Mouse (Mus musculus) midbrain, embryonic 16.5 days (tissue): Measurements from ENCODE around the gene Plekha1. TPM values are rescaled to one million over a fixed set of nuclear protein-coding genes. Genes with fewer than 3 reads are reported as not detected.

ENCODE experiments used
- ATAC-seq: fragments of 200-750 bp; cut with Nextera tagmentation; 2 replicates; pipeline ENCODE4 v1.8.0; 2017; ENCODE audit warnings: moderate TSS enrichment
- H3K27ac ChIP-seq: fragments of 300-500 bp; sonication (generic); 2 replicates; pipeline ENCODE4 v1.5.1; 2014; ENCODE audit warnings: mild to moderate bottlenecking, low read length, mixed read lengths
- H3K27me3 ChIP-seq: fragments of 300-500 bp; sonication (generic); 2 replicates; pipeline ENCODE4 v1.6.1; 2014; ENCODE audit warnings: low read depth, low read length, mixed read lengths; ENCODE audit not compliant: control insufficient read depth, insufficient read depth
- H3K36me3 ChIP-seq: fragments of 300-500 bp; sonication (generic); 2 replicates; pipeline ENCODE4 v1.6.1; 2014; ENCODE audit warnings: mild to moderate bottlenecking, low read length, moderate library complexity, mixed read lengths; ENCODE audit not compliant: control insufficient read depth, insufficient read depth
- H3K4me1 ChIP-seq: fragments of 300-500 bp; sonication (generic); 2 replicates; pipeline ENCODE4 v1.6.1; 2014; ENCODE audit warnings: mild to moderate bottlenecking, low read length, mixed read lengths; ENCODE audit not compliant: control insufficient read depth, insufficient read depth
- H3K4me2 ChIP-seq: fragments of 300-500 bp; sonication (generic); 2 replicates; pipeline ENCODE4 v1.6.1; 2014; ENCODE audit warnings: mild to moderate bottlenecking, low read length, mixed read lengths
- H3K4me3 ChIP-seq: fragments of 300-500 bp; sonication (generic); 2 replicates; pipeline ENCODE4 v1.5.1; 2014; ENCODE audit warnings: low read depth, mild to moderate bottlenecking, low read length, moderate library complexity, mixed read lengths
- H3K9ac ChIP-seq: fragments of 300-500 bp; sonication (generic); 2 replicates; pipeline ENCODE4 v1.6.1; 2014; ENCODE audit warnings: low read depth, low read length, mixed read lengths
- H3K9me3 ChIP-seq: fragments of 300-500 bp; sonication (generic); replicated peaks from 2 replicates; pipeline ENCODE4 v1.6.1; 2014; ENCODE audit warnings: mild to moderate bottlenecking, low read length, mixed read lengths; ENCODE audit not compliant: control insufficient read depth, poor library complexity, severe bottlenecking
- WGBS: fragments of 180-500 bp; shearing (Covaris S2); extraction: QIAGEN DNeasy Blood & Tissue Kit; methylation state at CpG from one replicate; pipeline ENCODE4 v1.1.7; 2014; 5-methylcytosine and 5-hydroxymethylcytosine counted together
- polyA plus RNA-seq: library from polyadenylated mRNA; unstranded; fragments of >200 nt; fragmentation: Nextera tagmentation; extraction: Ambion mirVana; gene quantifications from 2 replicates; pipeline ENCODE4 v1.2.1, GENCODE M21; 2015

The Plekha1 gene
- polyA plus RNA-seq, 1 experiment from 2014 or later = 66.1 TPM

DNA sequence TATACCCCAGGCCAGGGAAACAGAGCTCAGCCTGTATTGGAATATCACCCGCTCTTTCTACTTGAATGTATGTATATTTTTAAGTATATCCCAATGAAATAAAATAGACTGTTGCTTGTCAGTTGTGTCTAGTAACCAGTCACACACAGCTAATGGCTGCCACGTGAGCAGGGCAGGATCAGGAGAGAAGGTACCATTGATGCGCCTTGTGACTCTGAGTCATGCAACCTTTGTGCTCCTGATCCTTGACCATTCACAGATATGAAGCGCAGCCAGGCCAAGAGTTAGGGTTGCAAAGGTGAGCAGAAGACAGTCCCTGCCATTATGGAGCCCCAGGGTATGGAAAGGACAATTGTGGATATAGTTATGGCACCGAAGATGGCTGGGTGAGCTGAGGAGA, 34.0 kb upstream of the Plekha1 start:
- Histone ChIP-seq H3K27ac (no peak overlapping the region), H3K4me3 (no peak overlapping the region), H3K36me3 (no peaks in the 10 kb centered on the region), H3K4me1 (peaks cover 11% of the 10 kb centered on the region), H3K9ac (no peak overlapping the region), H3K4me2 (no peak overlapping the region), H3K27me3 (no peaks in the 10 kb centered on the region), H3K9me3 (no peaks in the 10 kb centered on the region)
- WGBS = 88% methylated on average over 5 of the region's 5 CpGs
- ATAC-seq = no peak

DNA sequence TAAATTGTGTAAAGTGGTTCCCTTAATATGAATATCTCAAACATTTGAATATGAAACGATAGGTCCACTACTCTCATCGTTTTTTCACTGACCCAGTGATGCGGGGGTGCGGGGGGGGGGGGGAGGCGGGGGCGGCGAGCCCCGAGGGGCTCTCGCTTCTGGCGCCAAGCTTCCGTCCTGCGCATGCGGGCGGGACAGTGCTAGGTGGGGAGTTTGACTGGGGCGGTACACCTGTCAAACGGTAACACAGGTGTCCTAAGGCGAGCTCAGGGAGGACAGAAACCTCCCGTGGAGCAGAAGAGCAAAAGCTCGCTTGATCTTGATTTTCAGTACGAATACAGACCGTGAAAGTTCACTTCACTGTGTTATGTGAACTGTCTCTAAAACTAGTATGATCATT, 31.3 kb upstream of the Plekha1 start:
- peaks cover 18% of the 10 kb centered on the region for H3K4me1 ChIP-seq
- no peak overlapping the region for H3K27ac ChIP-seq
- no peak overlapping the region for H3K9ac ChIP-seq
- H3K9me3 ChIP-seq = no peaks in the 10 kb centered on the region
- peak; percentile 93 for ATAC-seq
- 0 out of 2 replicates have a peak overlapping the region, but pooled peaks have one; percentile 1 for H3K4me2 ChIP-seq
- H3K27me3 ChIP-seq = no peaks in the 10 kb centered on the region
- H3K36me3 ChIP-seq = no peaks in the 10 kb centered on the region
- 12% methylated on average over 20 of the region's 21 CpGs for WGBS
- no peak overlapping the region for H3K4me3 ChIP-seq

DNA sequence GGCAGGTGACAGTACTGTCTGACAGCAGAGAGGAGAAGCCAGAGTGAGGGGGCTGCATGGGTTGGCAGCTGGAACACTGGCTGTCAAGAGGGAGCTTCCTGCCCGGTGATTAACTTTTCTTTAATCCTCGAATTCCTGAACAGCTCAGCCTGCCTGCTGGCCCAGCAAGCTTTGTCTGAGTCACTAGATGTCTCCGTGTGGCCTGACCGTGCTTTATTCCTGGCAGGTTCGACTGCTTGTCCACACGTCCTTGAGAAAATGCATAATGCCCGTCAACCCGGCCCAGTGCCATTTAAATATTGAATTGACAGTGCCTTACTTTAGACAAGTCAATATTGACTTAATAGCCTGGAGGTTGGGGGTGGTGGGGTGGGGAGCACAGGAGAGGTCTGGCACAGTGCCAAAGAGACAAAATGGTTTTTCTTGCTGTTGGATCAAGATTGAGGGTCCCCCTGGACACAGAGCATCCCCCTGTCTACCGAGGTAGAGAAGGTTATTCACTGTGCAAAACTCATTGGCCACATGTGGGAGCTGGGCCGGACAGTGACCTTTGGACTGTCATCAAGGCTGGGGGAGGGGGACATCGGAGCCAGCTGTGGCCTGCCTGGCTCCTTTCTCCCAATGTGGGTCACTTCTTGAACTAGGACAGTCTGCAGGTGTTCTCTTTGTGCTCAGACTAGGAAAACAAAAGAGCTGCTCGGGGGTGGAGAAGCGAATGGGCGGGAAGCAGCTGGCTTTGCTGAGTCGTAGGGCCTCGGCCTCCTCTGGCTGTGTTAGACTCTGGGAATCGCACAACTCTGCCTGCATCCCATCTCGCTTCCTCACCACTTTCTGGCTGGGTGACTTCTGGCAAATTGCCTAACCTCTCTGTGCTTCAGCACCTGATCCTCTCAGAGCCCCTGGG, 30.3 kb upstream of the Plekha1 start:
- Histone ChIP-seq H3K27ac (no peak overlapping the region), H3K4me1 (peaks cover 18% of the 10 kb centered on the region), H3K36me3 (no peaks in the 10 kb centered on the region), H3K27me3 (no peaks in the 10 kb centered on the region), H3K4me3 (no peak overlapping the region), H3K9me3 (no peaks in the 10 kb centered on the region), H3K9ac (no peak overlapping the region), H3K4me2 (0 out of 2 replicates have a peak overlapping the region, but pooled peaks have one; percentile 4)
- WGBS = 6% methylated on average over 18 of the region's 18 CpGs
- no peak for ATAC-seq

DNA sequence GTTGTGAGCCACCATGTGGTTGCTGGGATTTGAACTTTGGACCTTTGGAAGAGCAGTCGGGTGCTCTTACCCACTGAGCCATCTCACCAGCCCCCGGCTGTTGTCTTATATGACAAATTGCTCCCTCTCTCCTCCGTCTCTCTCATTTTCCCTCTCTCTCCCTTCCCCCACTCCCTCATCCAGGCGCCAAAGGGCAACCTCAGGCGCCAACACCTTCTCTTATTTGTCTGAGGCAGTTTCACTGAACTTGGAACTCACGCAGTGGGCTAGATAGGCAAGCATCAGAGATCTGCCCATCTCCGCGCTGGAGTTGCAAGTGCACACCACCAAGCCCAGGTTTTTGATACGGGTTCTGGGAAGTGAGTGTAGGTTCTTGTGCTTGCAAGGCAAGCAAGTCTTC, 29.5 kb upstream of the Plekha1 start:
- no peak for ATAC-seq
- Histone ChIP-seq H3K27ac (no peak overlapping the region), H3K9me3 (no peaks in the 10 kb centered on the region), H3K9ac (no peak overlapping the region), H3K36me3 (no peaks in the 10 kb centered on the region), H3K4me2 (no peak overlapping the region), H3K27me3 (no peaks in the 10 kb centered on the region), H3K4me3 (no peak overlapping the region), H3K4me1 (peaks cover 18% of the 10 kb centered on the region)
- WGBS = 76% methylated on average over 9 of the region's 9 CpGs

DNA sequence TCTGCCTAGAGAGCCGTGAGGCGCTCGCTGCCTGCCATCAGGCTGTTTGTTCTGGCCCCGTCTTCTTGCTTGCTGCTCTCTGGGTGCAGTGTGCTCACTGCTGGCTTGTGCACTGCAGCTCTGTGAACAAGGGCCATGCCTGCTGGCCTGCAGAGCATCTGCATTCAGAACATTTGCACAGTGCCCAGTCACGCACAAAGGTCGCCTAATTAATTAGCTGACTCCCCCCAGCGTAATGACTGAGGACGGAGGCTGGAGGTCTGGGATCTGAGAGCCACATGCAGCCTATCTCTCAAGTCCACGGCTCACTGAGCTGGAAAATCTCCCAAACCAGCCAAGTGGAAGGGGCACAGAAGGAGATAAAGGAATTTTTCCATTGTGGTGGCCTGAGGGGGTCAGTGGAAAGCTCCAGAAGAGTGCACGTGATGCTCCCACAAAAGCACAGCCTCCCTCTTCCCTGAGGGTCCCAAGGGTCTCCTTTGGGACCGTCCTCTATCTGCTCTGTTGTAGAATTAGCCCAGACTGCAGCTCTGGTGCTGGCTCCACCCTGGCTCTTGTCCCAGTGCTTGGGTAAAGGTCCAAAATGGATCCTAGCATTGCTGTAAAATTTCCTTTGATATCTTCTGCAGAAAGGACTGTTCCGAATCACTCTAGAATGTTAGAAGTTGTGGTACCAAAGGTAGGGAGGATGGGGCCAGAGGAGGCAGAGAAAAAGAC, 27.5 kb upstream of the Plekha1 start:
- no peaks in the 10 kb centered on the region for H3K27me3 ChIP-seq
- H3K36me3 ChIP-seq = no peaks in the 10 kb centered on the region
- ATAC-seq = peak; percentile 88
- H3K9ac ChIP-seq = no peak overlapping the region
- peaks cover 18% of the 10 kb centered on the region for H3K4me1 ChIP-seq
- 9% methylated on average over 12 of the region's 12 CpGs for WGBS
- no peak overlapping the region for H3K4me2 ChIP-seq
- H3K4me3 ChIP-seq = no peak overlapping the region
- H3K27ac ChIP-seq = peak overlapping the region; percentile 28; the same call in 1 of the 2 replicates
- H3K9me3 ChIP-seq = no peaks in the 10 kb centered on the region

DNA sequence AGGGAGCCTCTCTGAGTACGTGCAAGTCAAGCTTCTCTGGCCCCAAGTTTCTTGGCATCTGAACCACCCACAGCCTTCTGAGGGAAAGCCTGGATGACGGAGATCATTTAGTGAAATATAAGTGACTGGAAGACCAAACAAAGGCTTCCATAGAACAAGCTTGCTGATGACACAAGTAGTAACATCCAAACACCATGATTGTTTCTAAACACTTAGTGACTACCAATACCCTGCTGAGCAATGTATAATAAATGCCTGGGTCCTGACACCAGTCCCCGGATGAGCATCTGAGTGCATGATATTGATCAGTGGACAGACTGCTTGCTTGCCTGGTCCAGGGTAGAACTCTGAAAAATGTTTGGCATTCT, 26.9 kb upstream of the Plekha1 start:
- H3K9ac ChIP-seq = no peak overlapping the region
- peaks cover 18% of the 10 kb centered on the region for H3K4me1 ChIP-seq
- H3K9me3 ChIP-seq = no peaks in the 10 kb centered on the region
- 44% methylated on average over 3 of the region's 3 CpGs for WGBS
- H3K27ac ChIP-seq = no peak overlapping the region; the same call in 1 of the 2 replicates
- H3K36me3 ChIP-seq = no peaks in the 10 kb centered on the region
- no peak for ATAC-seq
- H3K4me3 ChIP-seq = no peak overlapping the region
- H3K27me3 ChIP-seq = no peaks in the 10 kb centered on the region
- no peak overlapping the region for H3K4me2 ChIP-seq

DNA sequence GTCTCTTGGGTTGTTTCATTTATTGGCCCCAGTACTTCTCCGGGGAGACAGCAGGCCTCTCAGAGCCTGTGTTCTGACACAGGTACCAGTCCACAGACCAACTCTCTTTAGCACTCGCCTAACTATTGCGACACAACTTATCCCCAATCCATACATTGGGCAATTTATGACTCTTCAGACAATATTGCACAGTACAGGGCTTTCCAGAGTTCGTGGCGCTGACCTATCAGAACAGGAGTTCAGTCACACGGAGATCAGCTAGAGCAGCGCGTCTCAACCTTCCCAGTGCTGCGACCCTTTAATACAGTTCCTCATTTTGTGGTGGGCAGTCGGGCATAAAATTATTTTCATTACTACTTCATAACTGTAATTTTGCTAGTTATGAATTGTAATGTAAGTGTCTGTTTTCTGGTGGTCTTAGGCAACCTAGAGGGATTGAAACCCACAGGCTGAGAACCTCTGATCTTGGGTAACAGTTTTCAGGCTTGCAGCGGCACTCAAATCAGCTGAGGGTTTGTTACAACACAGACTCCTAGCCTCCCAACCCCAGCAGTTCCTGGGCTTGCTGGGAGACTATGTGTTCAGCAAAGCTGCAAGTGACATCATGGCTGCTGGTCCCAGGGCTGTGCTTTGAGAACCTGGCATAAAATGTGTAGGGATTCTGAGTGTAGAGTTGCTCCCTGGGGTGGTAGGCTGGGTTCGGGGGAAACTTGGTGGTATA, 26.0 kb upstream of the Plekha1 start:
- no peak for ATAC-seq
- Histone ChIP-seq H3K27me3 (no peaks in the 10 kb centered on the region), H3K4me3 (no peak overlapping the region), H3K9ac (no peak overlapping the region), H3K36me3 (no peaks in the 10 kb centered on the region), H3K4me2 (no peak overlapping the region), H3K27ac (no peak overlapping the region), H3K9me3 (no peaks in the 10 kb centered on the region), H3K4me1 (peaks cover 14% of the 10 kb centered on the region)
- WGBS = 89% methylated on average over 12 of the region's 12 CpGs

DNA sequence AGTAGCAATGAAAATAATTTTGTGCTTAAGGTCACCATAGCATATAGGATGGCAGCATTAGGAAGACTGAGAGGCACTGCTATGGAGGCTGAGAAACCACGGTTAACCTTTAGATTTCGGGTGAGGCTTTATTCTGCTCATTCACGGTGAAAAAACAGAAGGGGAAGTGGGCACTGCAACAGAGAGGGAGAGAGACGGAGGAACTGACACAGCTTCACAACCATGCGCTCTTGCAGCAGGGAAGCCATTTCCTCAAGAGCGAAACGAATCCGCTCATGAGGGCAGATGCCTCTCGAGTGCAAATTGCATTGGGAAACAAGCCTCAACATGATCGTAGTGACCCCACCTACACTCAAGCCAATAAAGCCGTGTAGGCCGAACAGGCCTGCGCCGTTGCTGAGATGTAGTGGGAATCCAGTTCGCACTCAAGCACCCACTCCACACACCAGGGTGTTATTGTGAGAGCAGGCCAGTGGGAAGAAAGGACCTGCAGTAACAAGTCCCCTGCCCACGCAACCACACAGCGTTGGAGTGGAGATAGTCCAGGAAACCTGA, 18.3 kb upstream of the Plekha1 start:
- Histone ChIP-seq H3K27me3 (no peaks in the 10 kb centered on the region), H3K9ac (no peak overlapping the region), H3K4me2 (no peak overlapping the region), H3K27ac (no peak overlapping the region), H3K4me1 (no peaks in the 10 kb centered on the region), H3K4me3 (no peak overlapping the region), H3K9me3 (no peaks in the 10 kb centered on the region), H3K36me3 (no peaks in the 10 kb centered on the region)
- no peak for ATAC-seq
- WGBS = 89% methylated on average over 17 of the region's 17 CpGs
